Mouse (Mus musculus) small intestine, adult 2 months (tissue): ENCODE results near the gene Ptprn2.

Experiments
- CTCF ChIP-seq: fragments of 200-500 bp; IDR thresholded peaks from 2 replicates; pipeline ENCODE4 v1.5.1; 2012; ENCODE audit warnings: low read depth, mild to moderate bottlenecking, control low read depth, inconsistent platforms, low read length, moderate library complexity, mixed read lengths; ENCODE audit not compliant: insufficient replicate concordance, insufficient read length; ENCODE audit errors: extremely low read depth
- POLR2A ChIP-seq: fragments of 200-500 bp; IDR thresholded peaks from 2 replicates; pipeline ENCODE4 v1.6.1; 2012; ENCODE audit warnings: low read depth, mild to moderate bottlenecking, control low read depth, inconsistent platforms, low read length, moderate library complexity

DNA sequence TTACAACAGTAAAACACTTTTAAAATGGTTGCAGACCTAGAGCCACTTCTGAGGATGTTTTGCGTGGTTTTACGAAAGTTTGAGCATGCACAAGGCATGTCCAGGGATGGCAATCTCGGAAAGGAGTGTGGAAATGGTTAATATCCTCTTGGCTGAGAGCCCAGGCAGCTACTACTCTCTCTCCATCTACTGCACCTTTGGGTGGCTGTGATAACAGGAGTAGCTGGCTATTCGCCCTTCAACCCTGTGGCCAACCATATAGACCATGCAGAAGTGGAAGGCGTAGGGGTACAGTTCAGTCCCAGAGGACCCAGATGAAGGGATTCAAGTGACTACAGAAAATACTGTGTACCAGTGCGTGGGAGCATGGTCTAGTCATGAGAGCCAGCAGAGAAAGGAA is 655.9 kb downstream of the Ptprn2 start:
- TF ChIP-seq CTCF: no peak
- no peak for TF ChIP-seq POLR2A
